In the genomic region with DNA sequence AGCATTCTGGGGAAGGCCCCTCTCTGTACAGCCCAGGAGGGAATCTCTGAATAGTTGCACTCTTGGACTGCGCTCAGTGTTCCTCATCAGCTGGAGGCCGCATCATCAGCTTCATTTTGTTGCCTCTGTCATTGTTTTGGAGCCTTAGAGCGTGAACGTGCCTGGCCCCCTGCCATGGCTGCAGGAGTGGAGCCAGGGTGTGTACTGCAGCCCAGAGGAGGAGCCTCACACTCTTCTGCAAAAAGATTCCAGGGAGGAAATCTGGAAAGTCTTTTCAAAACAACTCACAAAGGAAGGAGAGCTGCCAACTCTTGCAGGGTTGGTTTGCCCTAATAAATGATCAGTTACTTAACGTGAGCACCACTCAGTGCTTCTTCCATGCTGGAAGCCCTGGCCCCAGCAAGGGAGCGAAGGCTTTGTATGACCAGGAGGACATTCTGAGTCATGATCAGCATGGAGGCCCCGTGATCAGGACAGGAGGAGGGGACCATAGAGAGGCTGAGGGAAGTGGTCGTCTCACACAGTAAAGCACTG, we compare ENCODE assay signal across 8 mouse cellular contexts. TPM values are rescaled to one million over a fixed set of nuclear protein-coding genes. Genes with fewer than 3 reads are reported as not detected.
DNase-seq lines count a peak whose midpoint lies in the region; ATAC-seq lines count a peak whose summit lies in the region.

No protein-coding gene starts in this region.

- no peaks in the 10 kb centered on the region for H3K27me3 ChIP-seq in forebrain, embryonic 10.5 days (ENCODE audit: poor library complexity, severe bottlenecking)
- no peaks in the 10 kb centered on the region for H3K27me3 ChIP-seq in heart, embryonic 12.5 days (replicated peaks)
- H3K27me3 ChIP-seq in kidney, embryonic 15.5 days: no peaks in the 10 kb centered on the region
- H3K27me3 ChIP-seq in limb, embryonic 15.5 days: no peaks in the 10 kb centered on the region

- peak; percentile 82 for ATAC-seq in heart, embryonic 12.5 days (ENCODE audit: insufficient number of reproducible peaks, low FRiP score)
- ATAC-seq in kidney, embryonic 15.5 days (replicated peaks; ENCODE audit: low FRiP score): peak; percentile 89
- peak; percentile 90 for ATAC-seq in limb, embryonic 15.5 days (ENCODE audit: insufficient number of reproducible peaks, low FRiP score, low TSS enrichment, low read depth)

- H3K4me3 ChIP-seq in forebrain, embryonic 10.5 days: 0 out of 2 replicates have a peak overlapping the region, but pooled peaks have one; percentile 2
- H3K4me3 ChIP-seq in heart, embryonic 12.5 days: no peak overlapping the region
- no peak overlapping the region for H3K4me3 ChIP-seq in kidney, embryonic 15.5 days (replicated peaks)
- H3K4me3 ChIP-seq in limb, embryonic 15.5 days: no peak overlapping the region

- H3K9ac ChIP-seq in heart, embryonic 12.5 days: no peak overlapping the region
- H3K9ac ChIP-seq in kidney, embryonic 15.5 days: no peak overlapping the region
- H3K9ac ChIP-seq in limb, embryonic 15.5 days: no peak overlapping the region

- H3K9me3 ChIP-seq in forebrain, embryonic 10.5 days: no peaks in the 10 kb centered on the region
- H3K9me3 ChIP-seq in heart, embryonic 12.5 days (replicated peaks): no peaks in the 10 kb centered on the region
- no peaks in the 10 kb centered on the region for H3K9me3 ChIP-seq in kidney, embryonic 15.5 days (replicated peaks)
- H3K9me3 ChIP-seq in limb, embryonic 15.5 days: no peaks in the 10 kb centered on the region

- WGBS in forebrain, embryonic 10.5 days: 30% methylated on average over 8 of the region's 8 CpGs
- WGBS in heart, embryonic 12.5 days: 45% methylated on average over 8 of the region's 8 CpGs
- 34% methylated on average over 8 of the region's 8 CpGs for WGBS in kidney, embryonic 15.5 days
- 21% methylated on average over 8 of the region's 8 CpGs for WGBS in limb, embryonic 15.5 days

- peak overlapping the region; percentile 11; the same call in 1 of the 2 replicates for H3K4me2 ChIP-seq in heart, embryonic 12.5 days
- 0 out of 2 replicates have a peak overlapping the region, but pooled peaks have one; percentile 14 for H3K4me2 ChIP-seq in kidney, embryonic 15.5 days
- peak overlapping the region; percentile 26; the same call in 1 of the 2 replicates for H3K4me2 ChIP-seq in limb, embryonic 15.5 days

- H3K4me1 ChIP-seq in forebrain, embryonic 10.5 days: peaks cover 31% of the 10 kb centered on the region
- peaks cover 13% of the 10 kb centered on the region for H3K4me1 ChIP-seq in heart, embryonic 12.5 days (replicated peaks)
- peaks cover 10% of the 10 kb centered on the region for H3K4me1 ChIP-seq in kidney, embryonic 15.5 days
- H3K4me1 ChIP-seq in limb, embryonic 15.5 days: peaks cover 22% of the 10 kb centered on the region

- peaks cover 19% of the 10 kb centered on the region for H3K36me3 ChIP-seq in forebrain, embryonic 10.5 days (replicated peaks)
- peaks cover 9% of the 10 kb centered on the region for H3K36me3 ChIP-seq in heart, embryonic 12.5 days
- H3K36me3 ChIP-seq in kidney, embryonic 15.5 days: 0 out of 2 replicates have a peak, but pooled peaks cover under 1% of the 10 kb centered on the region
- H3K36me3 ChIP-seq in limb, embryonic 15.5 days: peaks cover 7% of the 10 kb centered on the region; the same call in 1 of the 2 replicates

- H3K27ac ChIP-seq in forebrain, embryonic 10.5 days: peak overlapping the region; percentile 81
- H3K27ac ChIP-seq in heart, embryonic 12.5 days (ENCODE audit: poor library complexity, severe bottlenecking): peak overlapping the region; percentile 79
- H3K27ac ChIP-seq in kidney, embryonic 15.5 days: peak overlapping the region; percentile 95
- H3K27ac ChIP-seq in limb, embryonic 15.5 days: peak overlapping the region; percentile 94

- peak; percentile 81 for DNase-seq in brain, adult 2 months (ENCODE audit: low read depth, low spot score)
- DNase-seq in forebrain, embryonic 10.5 days (ENCODE audit: extremely low spot score, low spot score): no peak
- DNase-seq in ovary, postnatal 10 days (ENCODE audit: low spot score): peak; percentile 93
- DNase-seq in spleen, postnatal 4 days (ENCODE audit: low spot score in 2 of 2): no peak
- no peak for DNase-seq in thymus, adult 18-20 months

RNA-seq across cellular contexts. Expression of a gene that starts 30.6 kb away (rescaled TPM):
- 48.6 and 50.0 TPM in 2 replicates for polyA plus RNA-seq in forebrain, embryonic 10.5 days (2016; fragmentation: Nextera tagmentation; extraction: Ambion mirVana)
- 40.9 and 41.1 TPM in 2 replicates for polyA plus RNA-seq in heart, embryonic 12.5 days (2016; fragmentation: Nextera tagmentation; extraction: Ambion mirVana)
- polyA plus RNA-seq in kidney, embryonic 15.5 days (2015; fragmentation: Nextera tagmentation; extraction: Ambion mirVana): 66.0 and 70.2 TPM in 2 replicates
- polyA plus RNA-seq in limb, embryonic 15.5 days (2015; fragmentation: Nextera tagmentation; extraction: Ambion mirVana): 179 and 182 TPM in 2 replicates

RNA-seq across cellular contexts. Expression of a gene that starts 34.8 kb away (rescaled TPM):
- 85.6 and 87.5 TPM in 2 replicates for polyA plus RNA-seq in forebrain, embryonic 10.5 days (2016; fragmentation: Nextera tagmentation; extraction: Ambion mirVana)
- 109 TPM in 2 replicates for polyA plus RNA-seq in heart, embryonic 12.5 days (2016; fragmentation: Nextera tagmentation; extraction: Ambion mirVana)
- 115 and 118 TPM in 2 replicates for polyA plus RNA-seq in kidney, embryonic 15.5 days (2015; fragmentation: Nextera tagmentation; extraction: Ambion mirVana)
- polyA plus RNA-seq in limb, embryonic 15.5 days (2015; fragmentation: Nextera tagmentation; extraction: Ambion mirVana): 136 and 150 TPM in 2 replicates

Comparison
In these comparisons a context has a peak if more than half of its experiments do, and no peak if none do; other contexts are left out.
1. DNase-seq: peak in brain, adult 2 months (single experiment) and ovary, postnatal 10 days (single experiment); none in forebrain, embryonic 10.5 days (single experiment), spleen, postnatal 4 days (0 of 2) and thymus, adult 18-20 months (0 of 2).
2. Peak in every context shown above with its lines, with median percentiles within 50 percentile points of each other: H3K27ac ChIP-seq, ATAC-seq and H3K4me2 ChIP-seq.